Mouse (Mus musculus) heart, postnatal 36 days (tissue): ENCODE results near the gene Ptprg. TPM values are rescaled to one million over a fixed set of nuclear protein-coding genes. Genes with fewer than 3 reads are reported as not detected.

Experiments used
- DNase-seq, 2 experiments: peaks; one replicate each; pipeline ENCODE4 v3.0.0; 2021 to 2022
- intact Hi-C: fragments of 180-260 bp; cut with DNase I; formaldehyde crosslinking; loops from one replicate; pipeline ENCODE4 v1.15.1; 2025
- total RNA-seq, 2 experiments: library from RNA; stranded (reverse); gene quantifications; 2 replicates each; pipeline ENCODE4 v1.2.3; 2021

Gene Ptprg
- total RNA-seq, 2 experiments from 2014 or later: 51.9 to 66.2 TPM

DNA sequence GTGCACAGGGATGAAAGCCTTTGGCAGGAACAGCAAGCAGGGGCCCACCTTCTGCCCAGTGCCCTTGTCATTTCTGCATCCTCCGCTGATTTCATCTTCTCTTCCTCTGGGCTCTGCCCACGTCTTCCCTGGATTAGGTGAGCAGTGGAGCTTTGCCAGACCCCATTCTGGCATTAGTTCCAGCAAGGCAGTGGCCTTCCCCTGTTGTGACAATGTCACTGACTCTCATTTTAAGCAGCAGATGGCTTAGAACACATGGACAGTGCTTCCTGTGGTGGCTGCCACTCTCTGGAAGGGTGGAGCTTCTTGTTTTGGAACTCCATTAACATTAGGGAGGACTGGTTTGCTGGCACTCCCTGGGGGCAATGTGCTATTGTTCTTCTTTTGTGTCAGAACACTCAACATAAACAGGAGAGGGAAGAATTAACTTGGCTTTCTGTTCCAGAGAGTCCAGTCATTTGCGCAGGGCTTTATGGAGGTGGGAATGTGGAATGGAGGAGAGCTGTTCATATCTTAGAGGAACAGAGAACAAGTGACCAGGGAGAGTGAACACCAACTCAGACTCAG, 119.7 kb downstream of the Ptprg start:
- intact Hi-C loops: no loop called here

DNA sequence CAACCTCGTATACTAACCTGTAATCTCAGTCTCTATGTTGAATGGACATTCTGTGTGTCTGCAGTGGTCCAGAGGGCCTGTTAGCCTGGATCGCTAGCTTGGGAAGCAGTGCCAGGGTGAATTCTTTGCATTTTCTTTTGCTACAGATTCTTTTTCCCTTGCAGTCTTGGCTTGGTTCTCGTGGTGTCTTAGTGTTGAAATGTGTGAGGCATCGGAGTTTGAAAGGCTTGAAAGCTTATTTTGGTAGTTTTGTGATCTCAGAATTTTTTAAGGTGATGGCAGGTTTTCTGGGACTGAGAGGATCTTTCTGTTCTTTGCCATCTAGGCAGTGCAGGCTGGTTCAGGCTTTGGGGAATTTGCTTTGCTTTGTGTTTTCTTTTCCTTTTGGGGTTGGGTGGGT, 124.9 kb downstream of the Ptprg start:
- intact Hi-C loops: no loop called here
- no peak for DNase-seq

More for the DNA sequence above, 119.7 kb downstream of the Ptprg start:
- no peak for DNase-seq

DNA sequence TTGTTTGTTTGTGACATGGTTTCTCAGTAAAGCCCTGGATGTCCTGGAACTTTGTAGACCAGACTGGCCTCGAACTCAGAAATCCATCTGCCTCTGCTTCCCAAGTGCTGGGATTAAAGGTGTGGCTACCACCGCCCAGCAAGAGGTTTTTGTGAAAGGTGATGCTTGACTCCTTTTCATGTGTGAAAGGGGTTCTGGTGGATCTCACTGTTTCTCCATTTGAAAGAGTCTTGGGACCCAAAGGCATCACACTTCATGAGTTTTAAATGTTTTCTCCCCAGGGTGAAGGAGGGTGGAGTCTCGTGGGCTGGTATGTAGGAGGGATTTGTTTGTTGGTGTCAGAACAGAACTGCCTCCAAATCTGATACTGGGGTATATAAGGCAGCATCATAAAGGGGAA, 126.4 kb downstream of the Ptprg start:
- intact Hi-C loops: no loop called here
- DNase-seq: no peak

DNA sequence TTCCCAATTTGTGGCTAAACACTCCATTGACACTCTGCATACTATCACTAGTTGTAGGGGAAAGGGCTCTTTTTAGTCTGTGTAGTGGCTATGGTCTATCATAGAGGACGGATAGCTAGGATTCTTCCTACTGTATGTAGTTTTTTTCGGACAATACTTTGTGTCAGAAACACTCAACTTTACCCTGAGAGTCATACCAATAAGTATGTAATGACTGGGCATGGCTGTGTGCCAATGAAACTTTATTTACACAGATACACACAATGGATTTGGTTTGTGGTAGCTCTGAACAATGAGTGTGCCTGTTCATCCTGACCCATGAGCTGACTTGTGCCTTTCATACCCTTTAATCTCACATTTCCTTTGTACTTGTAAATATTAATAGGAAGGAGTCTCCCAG, 127.3 kb downstream of the Ptprg start:
- intact Hi-C loops: no loop called here

DNA sequence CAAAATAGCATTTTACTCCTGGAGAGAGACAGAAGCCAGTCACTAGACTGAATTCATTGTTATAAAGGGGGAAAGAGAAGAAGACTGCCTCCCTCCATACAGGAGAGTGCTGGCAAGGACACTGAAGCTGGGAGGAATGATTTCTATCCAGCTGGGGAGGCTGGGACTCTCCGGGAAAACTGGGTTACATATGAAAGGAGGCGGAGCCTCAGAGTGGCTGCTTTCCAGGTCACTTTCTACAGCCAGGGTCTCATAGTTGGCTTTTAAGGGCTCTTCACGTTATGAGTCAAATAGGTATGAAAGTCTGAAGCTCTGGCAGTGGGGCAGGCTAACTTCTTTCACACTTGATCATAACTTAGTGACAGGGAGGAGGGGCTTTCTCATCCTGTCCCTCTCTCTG, 129.1 kb downstream of the Ptprg start:
- intact Hi-C loops: no loop called here
- no peak for DNase-seq

More for the DNA sequence above, 127.3 kb downstream of the Ptprg start:
- DNase-seq: no peak

DNA sequence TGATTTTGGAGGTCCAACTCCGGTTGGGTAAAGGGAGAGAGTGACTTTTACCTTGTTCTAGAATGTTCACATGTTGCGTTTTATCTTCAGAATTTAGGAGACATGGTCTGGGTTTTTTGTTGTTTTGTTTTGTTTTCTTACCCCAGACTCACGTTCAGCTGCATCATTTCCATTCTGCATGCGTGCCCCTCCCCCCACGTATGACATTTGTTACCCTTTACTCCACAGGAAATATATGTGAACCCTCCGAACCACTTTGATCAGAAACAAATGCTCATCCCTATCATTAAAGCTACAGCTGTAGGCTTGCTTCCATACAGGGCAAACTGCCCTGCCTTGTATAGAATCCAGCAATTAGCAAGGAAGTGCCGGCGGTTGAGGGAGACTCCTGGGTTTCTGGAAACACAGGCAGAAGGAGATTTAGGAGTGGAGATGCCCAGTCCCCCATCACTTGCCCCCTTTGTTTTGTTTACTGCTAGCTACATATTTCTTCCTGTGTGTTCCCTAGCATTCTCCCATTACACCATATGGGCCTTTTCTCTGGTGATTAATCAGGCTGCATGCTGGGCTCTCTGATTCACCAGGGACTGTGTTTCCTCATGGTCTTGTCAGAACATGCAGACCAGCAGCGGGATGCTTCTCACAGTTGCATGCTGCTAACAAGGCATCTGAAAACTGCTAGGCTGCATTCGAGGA, 130.2 kb downstream of the Ptprg start:
- intact Hi-C loops: no loop called here
- DNase-seq: no peak

DNA sequence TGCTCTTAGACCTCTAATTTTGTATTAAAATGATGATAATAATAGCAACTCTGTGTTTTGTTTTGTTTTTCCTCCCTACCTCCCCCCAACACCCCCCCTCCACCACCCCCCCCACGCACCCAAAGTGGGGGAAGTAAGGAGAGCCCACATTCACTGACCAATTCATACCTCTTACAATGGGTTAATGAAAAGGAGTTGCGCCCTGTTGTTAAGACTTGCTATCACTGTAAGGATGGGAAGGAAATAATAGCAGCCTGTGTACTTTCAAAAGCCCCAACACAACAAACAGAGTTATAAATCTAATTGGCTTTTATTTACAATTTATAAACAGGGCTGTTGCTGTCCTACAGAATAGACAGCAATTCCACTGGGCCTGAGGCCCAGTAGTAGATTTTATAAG, 130.8 kb downstream of the Ptprg start:
- intact Hi-C loops: no loop called here
- no peak for DNase-seq

DNA sequence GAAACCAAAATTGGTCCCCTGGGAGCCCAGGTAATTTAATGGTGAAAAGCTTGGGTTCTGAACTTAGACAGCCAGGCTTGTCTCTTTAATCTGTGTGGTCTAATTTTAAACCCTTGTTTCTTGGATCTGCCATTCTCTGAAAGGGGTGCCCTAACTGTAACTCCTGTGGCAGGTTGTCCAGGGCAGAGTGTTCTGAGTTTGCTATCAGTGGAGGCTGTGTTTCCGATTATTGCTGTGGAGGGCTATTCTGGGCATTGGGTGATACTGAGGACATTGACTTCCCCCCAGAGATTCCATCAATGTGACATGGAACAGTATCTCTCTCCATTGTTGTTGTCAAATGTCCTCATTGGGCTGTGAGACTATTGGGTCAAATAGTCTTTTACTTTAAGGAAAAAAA, 134.2 kb downstream of the Ptprg start:
- no peak for DNase-seq
- intact Hi-C loops: no loop called here

DNA sequence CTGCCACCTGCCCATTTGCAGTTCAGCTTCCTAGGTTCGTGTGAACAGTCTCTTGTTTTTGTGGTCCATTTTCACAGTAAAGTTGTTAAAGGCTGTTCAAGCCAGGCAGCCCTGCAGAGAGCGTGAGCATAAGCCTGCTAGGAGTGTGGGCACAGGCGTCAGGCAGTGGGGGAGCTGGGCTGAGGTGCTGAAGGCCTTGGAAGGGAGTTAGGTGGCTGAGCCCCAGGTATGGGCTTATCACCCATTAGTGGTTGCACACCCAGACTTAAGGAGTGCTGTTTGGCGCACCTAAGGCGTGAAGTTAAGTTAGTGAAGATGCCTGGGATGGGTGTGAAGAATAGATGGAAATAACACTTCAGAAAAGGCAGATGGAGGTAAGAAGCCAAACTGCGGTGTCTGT, 134.8 kb downstream of the Ptprg start:
- intact Hi-C loops: no loop called here
- no peak for DNase-seq

DNA sequence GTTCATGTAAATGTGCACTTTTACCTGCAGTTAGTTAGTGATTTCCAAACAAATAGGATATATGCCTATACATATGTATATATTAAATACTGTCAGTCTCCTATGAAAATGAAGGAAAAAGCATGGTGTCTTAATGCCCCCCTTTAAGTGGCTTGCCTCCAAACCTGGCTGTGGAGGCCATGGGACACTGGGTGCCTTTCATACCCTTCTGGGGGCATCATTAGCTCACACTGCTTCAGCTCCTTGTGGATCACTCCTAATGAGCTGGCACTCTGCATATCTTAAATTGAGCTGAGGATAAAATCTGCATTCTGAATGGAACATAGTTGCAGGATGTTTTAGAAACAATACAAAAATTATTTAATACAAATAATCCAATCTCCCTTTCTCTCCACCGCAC, 136.7 kb downstream of the Ptprg start:
- DNase-seq: no peak
- intact Hi-C loops: no loop called here

DNA sequence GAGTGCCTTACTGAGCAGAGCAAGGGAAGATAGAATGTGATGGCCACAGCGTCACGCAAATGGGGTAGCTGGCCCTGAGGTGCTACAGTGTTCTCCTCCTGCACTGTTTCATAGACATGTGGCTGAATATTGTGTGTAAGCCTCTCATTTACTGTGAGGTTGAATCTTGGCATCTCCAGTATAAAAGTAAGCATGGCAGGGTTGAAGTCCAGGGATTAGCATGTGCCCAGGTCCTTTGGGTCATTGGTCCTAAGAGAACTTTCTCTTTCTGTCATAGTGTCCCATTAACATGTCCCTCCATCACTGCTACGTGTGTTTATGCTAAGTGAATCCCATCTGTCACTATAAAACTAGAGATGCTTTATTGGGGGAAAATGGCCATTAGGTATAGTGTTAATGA, 138.2 kb downstream of the Ptprg start:
- intact Hi-C loops: no loop called here
- DNase-seq: no peak

DNA sequence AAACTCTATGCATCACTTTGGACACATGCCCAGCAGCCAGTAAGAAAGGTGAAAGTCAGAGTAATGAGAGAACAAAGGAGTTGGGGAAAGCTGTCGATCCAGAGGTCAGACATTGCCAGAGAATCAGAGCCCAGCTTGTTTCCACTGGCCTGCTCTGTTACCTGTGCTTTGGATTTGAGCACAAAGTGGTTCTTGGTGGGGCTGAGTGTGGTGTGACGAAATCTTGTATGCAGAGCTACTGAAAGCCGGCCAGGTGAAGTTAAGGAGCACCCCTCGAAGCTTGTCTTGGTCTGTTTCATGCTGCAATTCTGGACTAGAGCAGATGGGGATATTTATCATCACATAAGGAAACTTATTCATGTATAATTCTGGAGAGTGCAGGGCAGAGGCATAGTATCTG, 145.5 kb downstream of the Ptprg start:
- no peak for DNase-seq
- intact Hi-C loops: no loop called here

DNA sequence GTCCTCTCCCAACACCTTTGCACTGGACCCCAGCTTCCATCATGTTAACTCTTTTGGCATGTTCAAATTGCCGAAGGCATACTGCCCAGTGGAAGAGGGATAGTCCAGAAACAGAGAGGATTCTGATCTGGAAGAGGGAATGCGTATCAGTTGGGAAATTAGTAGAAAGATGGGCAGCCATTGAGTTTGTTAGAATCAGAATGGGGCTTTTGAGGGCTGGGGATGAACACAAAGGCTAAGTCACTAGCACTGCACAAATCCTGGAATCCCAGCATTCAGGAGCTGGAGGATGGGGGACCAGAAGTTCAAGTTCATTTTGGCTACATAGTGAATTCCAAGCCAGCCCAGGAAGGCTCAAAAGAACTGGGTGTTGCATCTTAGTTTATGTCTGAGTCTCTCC, 146.3 kb downstream of the Ptprg start:
- intact Hi-C loops: loop anchor here (5.0 kb wide), 1 partner anchor 142 kb away; no protein-coding TSS in a partner anchor
- DNase-seq: no peak

DNA sequence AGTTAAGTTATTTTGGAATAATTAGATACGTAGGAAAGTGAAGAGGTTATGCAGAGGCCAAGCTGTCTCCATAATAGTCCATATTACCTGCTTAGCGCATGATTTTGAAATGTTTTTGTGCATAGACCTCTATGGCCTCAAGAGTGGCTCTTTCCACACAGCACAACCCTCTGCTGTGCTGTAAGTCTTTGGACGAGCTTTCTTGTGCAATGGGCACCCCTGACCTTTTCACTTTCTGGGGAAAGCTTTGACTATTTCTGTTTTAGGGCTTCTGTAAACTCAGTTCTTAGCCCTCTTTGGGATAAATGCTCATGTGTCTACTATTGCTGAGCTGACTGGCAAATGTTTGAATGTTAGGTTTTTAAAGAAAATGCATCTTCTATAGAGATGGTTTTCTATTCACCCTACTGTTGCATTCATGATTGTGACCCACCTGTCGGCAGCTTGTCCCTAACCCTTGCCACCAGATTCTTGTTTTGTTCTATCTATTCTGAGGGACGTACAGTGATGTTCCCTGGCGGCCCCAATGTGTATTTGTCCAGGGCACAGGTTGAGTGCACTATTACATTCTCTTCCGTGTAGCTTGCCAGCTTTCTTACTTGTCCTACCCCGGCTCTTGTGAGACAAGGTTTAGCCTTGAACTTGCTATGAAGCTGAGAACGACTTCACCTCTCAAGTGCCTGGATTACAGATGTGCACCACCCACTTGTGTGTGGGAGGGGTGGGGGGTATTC, 148.4 kb downstream of the Ptprg start:
- intact Hi-C loops: loop anchor here (5.0 kb wide), 1 partner anchor 144 kb away; no protein-coding TSS in a partner anchor
- DNase-seq: no peak

DNA sequence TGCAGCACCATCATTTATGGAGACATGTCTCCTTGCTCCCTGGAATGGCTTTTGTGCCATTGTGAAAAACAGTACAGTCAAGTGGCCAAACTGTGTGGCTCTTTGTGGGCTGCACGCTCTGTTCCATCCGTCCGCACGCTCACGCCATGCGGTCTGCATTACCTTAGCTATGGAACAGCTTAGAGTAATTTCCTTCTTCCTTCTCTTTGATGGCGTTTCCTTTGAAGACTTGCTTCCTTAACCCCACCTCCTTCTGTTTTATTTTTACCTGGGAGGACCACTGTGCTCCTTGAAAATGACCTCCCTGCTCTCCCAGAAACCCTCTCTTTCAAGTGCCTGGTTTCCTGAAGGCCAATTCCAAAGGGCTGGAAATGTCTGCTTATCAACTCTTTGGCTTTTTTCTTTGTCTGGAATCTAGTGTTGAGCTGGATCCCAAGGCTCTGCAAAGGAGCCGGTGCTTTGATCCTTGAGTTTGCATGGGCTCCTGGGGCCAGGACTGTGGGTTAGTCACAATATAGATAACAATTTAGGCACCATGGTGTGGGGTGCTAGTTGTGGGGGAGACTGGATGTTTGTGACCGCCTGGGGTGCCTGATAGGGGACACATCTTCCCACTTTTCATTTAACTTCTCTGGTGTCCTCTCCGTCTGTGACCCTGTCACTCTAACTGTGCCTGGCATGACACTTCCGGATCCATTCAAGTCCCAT, 149.6 kb downstream of the Ptprg start:
- intact Hi-C loops: loop anchor here (5.0 kb wide), 1 partner anchor 146 kb away; no protein-coding TSS in a partner anchor
- no peak for DNase-seq

DNA sequence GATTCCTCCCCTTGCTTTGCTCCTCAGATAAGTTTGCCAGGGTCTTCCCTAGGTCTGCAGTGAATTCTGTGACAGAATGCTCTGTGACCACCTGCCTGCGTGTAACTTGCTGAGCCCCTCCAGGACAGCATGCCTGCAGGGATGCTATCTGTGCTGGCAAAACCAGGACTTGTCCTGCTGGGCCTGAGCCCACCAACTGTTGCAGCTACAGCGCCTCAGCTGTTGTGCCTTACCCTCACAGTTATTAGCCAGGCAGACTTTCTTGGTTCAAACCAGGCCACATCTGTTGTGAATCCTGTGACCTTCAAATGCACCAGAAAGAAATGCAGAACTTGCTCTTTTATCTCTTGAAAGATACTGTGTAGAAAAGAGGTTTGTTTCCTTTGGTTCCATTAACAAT, 151.5 kb downstream of the Ptprg start:
- no peak for DNase-seq
- intact Hi-C loops: loop anchor here (5.0 kb wide), 1 partner anchor 148 kb away; no protein-coding TSS in a partner anchor

DNA sequence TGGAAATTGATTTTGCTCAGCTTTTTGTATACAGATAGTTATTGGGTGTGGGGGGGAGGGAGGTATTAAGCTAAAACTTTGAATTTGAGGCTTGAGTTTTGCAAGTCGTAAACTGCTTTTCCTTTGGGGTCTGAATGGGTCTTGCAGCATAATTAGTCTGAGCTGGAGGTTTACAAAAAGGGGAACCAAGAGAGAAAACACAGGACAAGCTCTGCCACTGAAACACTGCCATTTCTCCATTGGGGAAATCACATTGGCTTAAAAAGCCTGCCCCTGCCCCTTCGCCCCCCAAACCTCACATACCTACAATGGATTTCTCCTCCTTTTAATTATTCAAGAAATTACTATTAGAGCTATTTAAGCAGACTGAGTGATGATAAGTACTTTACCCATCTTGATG, 156.0 kb downstream of the Ptprg start:
- no peak for DNase-seq
- intact Hi-C loops: no loop called here

DNA sequence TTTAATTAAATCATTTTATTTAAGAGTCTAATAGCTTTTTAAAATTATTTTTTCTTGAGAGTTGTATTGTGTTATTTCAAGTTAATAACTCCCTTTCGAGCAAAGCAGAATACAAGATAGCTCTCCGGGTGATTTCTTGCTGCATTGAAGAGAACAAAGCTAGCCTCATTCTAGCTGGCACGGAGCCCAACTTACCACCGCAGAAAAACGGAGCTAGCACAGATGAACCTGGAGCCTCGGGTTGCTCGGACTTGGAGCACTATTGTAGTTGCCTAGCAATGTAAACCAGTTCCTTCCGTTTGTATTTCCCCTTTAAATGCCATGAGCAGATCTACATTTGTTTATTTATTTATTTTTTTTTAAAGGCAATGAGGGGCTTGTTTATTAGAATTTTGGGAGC, 156.5 kb downstream of the Ptprg start:
- peak in 1 of 2 experiments; percentile 50 for DNase-seq
- intact Hi-C loops: no loop called here

DNA sequence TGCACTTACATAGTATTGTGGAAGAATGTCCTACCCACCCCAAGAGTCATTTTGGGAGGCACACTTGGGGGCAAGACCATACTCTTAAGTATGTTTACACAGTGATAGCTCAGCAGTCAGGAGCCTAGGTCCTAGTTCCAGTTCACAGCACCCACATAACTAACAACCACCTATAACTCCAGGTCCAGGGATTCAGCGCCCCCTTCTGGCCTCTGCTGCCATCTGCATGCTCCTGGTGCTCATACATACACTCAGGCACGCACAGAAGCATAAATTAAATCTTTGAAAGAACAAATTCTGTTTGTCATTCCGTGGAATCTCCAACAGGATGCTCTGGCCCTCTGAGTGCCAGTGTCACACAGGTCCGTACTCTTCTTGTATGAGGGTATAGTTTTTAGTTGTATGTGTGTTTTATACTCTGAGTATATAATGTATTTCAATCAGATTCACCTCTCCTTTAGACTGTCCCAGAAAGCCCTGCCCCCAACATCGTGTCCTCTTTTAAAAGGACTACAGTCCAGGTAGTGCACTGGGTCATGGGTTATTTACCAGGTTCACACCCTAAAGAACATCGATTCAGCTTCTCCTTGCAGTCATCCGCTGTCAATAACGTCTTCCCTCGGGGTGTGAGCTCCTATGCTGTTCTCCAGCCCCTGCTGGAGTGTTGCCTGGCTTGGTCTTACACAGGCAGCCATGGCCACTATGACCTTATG, 157.2 kb downstream of the Ptprg start:
- intact Hi-C loops: no loop called here
- DNase-seq: no peak

DNA sequence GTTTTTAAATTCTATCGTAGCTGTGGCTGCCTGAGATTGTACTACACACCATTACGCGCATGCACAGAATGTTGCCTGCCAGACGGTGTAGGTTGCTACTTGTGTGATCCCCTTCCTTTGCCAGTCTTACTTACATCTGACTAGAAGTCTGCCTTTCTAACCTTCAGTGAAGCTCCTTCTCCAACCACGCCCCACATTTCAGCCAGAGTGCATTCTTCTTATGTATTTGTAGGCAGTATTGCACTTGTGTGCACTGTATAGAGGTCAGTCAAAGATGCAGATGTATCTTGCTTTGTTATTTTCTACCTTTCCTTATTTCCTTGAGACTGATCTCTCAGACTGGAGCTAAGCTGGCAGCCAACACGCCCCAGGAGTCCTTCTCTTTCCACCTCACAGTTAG, 158.8 kb downstream of the Ptprg start:
- intact Hi-C loops: no loop called here
- no peak for DNase-seq

DNA sequence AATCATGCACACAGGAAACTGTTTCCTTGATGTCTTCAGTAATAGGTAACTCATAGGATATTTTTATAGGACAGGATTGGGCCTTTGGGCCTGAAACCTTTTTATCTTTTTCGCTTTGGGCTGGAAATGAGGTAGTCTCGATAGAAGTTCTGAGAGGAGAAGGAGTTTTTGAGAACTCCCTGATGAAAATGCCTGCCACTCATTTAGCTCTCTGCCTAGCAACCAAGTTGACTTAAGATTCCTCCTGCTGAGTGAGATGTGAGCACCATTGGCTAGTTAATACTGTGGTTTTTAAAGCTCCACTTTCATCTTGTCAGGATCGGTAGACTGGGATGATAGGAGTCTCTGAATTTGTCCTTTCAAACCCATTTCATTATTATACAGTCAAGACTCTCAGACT, 162.9 kb downstream of the Ptprg start:
- intact Hi-C loops: no loop called here
- no peak for DNase-seq
